Mouse (Mus musculus) layer of hippocampus, adult 2 months (tissue): ENCODE data around the gene Galnt2. TPM values are rescaled to one million over a fixed set of nuclear protein-coding genes. Genes with fewer than 3 reads are reported as not detected.

ENCODE experiments used
- DNase-seq, 2 experiments: peaks; one replicate each; pipeline ENCODE4 v3.0.0; 2022; ENCODE audit warnings: low spot score in 2 of 2
- H3K27ac ChIP-seq: fragments of 200-600 bp; 2 replicates; pipeline ENCODE4 v1.8.1; 2022
- H3K4me3 ChIP-seq: fragments of 200-600 bp; 2 replicates; pipeline ENCODE4 v1.8.1; 2022; ENCODE audit warnings: mild to moderate bottlenecking
- CTCF ChIP-seq: fragments of 200-600 bp; conservative IDR thresholded peaks from 2 replicates; pipeline ENCODE4 v1.8.1; 2022; ENCODE audit warnings: antibody characterized with exemption, mild to moderate bottlenecking, moderate library complexity
- total RNA-seq, 2 experiments: library from RNA; stranded (reverse); gene quantifications; 2 replicates each; pipeline ENCODE4 v1.2.3; 2021

Gene Galnt2
- total RNA-seq, 2 experiments from 2014 or later: 34.5 to 44.5 TPM

- Histone ChIP-seq H3K4me3 (no peak overlapping the region), H3K27ac (no peak overlapping the region)
- DNase-seq: no peak
- TF ChIP-seq CTCF: no peak
Observed at GRCm38 (mm10) chr8:124361773-124362427, 130.7 kb downstream of the Galnt2 start.

GRCm38 (mm10) chr8:124362589-124362988 lies 131.4 kb downstream of the Galnt2 start:
- no peak overlapping the region for H3K4me3 ChIP-seq
- no peak overlapping the region for H3K27ac ChIP-seq
- TF ChIP-seq CTCF: no peak
- no peak for DNase-seq

DNA sequence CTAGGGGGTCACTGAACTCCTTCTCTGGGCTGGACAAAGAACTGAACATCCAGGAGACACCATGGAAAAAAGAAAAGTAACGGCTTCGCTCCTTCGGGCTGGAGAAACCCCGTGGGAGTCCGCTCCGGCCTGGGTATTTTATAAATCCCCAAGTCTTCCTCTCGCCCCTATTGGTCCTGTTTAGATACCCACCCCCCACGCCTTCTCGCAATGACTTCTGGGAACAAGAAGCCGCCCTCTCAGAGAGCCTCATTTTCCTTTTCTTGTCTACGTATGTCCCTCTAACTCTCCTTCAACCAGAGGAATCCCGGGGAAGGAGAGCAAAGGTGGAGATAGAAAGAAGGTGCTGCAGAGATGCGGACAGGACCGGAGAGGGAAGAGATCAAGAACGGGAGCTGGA lies 132.1 kb downstream of the Galnt2 start:
- Histone ChIP-seq H3K27ac (no peak overlapping the region), H3K4me3 (no peak overlapping the region)
- DNase-seq: no peak
- TF ChIP-seq CTCF: no peak

DNA sequence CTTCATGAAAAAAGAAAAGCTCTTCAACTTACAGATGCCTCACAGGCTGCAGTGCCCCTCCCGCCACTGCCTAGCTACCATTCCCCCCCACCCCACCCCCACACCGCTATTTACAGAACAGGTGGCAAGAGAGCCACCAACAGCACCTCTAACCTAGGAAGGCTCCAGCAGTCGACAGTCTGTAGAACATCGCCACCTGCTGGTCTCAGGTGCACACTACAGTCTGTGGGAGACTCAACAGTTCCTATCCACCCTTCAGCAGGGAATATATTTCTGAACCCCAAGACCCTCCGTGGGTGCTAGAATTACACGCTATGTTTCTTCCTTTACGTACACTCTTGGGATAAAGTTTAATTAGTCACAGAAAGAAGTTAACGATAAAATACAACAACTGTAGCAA lies 137.0 kb downstream of the Galnt2 start:
- TF ChIP-seq CTCF: peak; percentile 85
- Histone ChIP-seq H3K27ac (0 out of 2 replicates have a peak overlapping the region, but pooled peaks have one; percentile 5), H3K4me3 (no peak overlapping the region)
- peak; percentile 58 to 73 for DNase-seq

DNA sequence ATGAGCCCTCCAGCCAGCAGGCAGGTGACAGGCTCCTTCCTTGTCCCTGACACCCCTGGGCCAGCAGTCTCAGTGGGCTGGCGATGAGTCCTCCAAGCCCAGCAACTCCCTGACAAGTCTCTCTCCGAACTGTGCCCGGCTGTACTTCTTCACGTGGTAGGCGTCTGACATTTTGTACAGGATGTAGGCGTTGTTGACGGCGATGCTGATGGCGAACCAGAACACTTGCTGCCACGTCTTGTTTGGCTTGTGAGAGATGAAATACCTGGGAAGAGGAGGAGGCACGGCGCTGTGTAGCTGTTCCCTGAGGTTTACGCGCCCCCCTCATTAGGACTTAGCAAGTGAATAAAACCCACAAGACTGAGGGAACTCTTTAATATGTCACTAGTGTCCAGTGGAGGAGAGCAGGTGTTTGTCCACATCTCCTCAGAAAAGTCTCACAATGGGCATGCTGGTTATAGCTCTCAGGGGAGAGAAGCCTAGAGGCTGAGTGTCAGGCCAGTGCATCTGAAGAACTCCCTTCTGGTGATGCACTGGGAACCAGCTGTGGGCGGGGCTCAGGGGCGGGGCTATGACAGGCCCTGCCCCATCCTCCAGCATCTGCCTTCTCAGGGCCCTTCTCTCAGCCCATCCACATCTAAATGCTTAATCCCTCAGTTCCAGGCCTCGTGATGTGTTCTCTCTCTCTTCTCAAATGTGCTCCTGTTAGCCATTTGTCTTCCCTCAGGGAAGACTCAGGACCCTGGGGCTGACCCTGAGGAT lies 139.4 kb downstream of the Galnt2 start:
- no peak for TF ChIP-seq CTCF
- H3K27ac ChIP-seq: peak overlapping the region; percentile 59; the same call in 1 of the 2 replicates

DNA sequence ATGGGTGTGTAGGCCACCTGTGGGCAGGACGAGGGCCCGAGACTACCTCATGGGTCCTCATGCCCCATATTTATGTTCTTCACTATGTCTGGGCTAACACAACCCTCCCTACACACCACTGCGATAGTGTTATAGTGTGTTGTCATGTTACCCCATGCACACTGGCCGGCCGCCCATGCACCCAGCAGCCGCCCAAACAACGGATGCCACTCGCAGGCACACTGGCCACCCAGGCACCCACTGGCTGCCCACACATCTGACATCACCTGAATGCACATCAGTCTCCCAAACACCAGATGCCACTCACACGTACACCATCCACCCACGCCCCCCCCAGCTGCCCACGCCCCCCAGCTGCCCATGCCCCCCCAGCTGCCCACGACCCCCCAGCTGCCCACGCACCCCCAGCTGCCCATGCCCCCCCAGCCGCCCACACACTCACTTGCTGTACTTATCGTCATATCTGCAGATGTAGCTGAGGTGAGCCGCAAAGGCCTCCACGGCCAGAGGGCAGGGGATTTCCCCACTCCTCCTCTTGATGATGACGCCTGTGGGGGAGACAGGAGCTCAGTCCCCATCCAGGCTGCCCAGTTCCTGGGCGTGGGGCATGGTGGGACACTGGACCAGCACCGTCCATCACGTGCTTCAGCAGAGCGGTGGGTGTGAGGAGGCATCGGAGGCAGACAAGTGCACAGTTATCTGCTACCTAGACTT lies 140.4 kb downstream of the Galnt2 start:
- H3K4me3 ChIP-seq: no peak overlapping the region
- H3K27ac ChIP-seq: peak overlapping the region; percentile 59
- TF ChIP-seq CTCF: no peak
- no peak for DNase-seq

More for the DNA sequence above, 139.4 kb downstream of the Galnt2 start:
- no peak for DNase-seq
- H3K4me3 ChIP-seq: no peak overlapping the region

GRCm38 (mm10) chr8:124373753-124374152 lies 142.6 kb downstream of the Galnt2 start:
- no peak overlapping the region for H3K4me3 ChIP-seq
- H3K27ac ChIP-seq: peak overlapping the region; percentile 78; the same call in 1 of the 2 replicates
- DNase-seq: no peak
- no peak for TF ChIP-seq CTCF

DNA sequence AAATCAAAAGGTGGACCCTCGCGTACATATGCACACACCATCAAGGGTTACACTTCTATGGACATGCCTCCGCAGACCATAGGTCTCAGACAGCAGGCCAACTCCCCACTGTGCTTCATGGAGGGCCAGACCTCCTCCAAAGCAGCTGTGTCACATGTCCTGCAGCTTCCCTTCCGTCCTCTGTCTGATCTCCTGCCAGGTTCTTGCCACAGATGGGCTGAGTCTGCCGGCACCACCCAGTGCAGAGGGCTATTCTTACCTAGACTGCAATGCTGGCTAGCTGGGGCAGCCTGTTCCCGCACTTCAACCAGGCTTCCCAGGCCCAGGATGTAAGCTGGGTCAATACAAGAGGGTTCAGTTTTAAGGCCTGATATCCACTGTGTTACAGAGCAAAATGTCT lies 144.0 kb downstream of the Galnt2 start:
- TF ChIP-seq CTCF: no peak
- no peak overlapping the region for H3K4me3 ChIP-seq
- DNase-seq: no peak
- H3K27ac ChIP-seq: peak overlapping the region; percentile 78

DNA sequence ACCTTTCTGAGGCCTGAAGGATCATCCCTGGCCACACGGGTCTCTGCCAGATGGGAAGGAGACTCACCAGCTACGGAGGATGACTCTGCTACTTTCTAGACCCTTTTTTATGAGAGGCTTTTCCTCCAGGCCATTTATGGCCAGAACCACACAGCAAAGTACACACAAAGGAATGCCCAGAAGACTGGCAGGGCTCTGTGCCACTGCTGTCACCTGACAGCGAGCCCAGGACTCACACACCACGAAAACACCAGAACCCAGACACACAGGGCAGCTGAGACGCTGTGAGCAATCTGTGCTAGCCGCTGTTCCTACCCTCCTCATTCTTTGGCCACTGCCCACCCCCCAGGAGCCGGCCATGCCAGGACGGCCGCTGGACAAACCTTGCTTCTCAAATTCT lies 144.5 kb downstream of the Galnt2 start:
- no peak for DNase-seq
- no peak for TF ChIP-seq CTCF
- Histone ChIP-seq H3K4me3 (no peak overlapping the region), H3K27ac (peak overlapping the region; percentile 78)

DNA sequence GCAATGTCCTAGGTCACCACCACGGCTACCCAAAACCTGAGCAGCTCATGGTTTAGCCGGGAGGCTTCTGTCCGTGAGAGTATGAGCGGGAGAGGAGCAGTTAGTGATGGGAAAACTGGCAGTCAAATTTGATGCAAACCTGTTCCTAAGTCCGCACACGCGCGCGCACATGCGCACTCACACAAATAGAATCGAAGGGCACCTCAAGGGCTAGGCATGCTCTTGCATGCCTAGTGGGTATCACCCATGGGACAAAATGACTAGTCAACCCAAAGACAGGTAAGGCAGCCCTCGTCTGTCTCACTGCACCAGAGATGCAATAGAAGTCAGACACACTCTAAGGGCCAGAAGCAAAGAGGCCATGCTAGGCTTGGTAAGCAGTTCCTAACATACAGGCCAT lies 145.2 kb downstream of the Galnt2 start:
- peak overlapping the region; percentile 78; the same call in 1 of the 2 replicates for H3K27ac ChIP-seq
- no peak for TF ChIP-seq CTCF

GRCm38 (mm10) chr8:124379289-124379688 lies 148.1 kb downstream of the Galnt2 start:
- Histone ChIP-seq H3K27ac (no peak overlapping the region), H3K4me3 (no peak overlapping the region)
- peak; percentile 40 for TF ChIP-seq CTCF
- DNase-seq: no peak

More for the DNA sequence above, 145.2 kb downstream of the Galnt2 start:
- no peak for DNase-seq
- no peak overlapping the region for H3K4me3 ChIP-seq

GRCm38 (mm10) chr8:124382235-124382634 lies 151.0 kb downstream of the Galnt2 start:
- no peak for DNase-seq
- Histone ChIP-seq H3K4me3 (no peak overlapping the region), H3K27ac (peak overlapping the region; percentile 56; the same call in 1 of the 2 replicates)
- no peak for TF ChIP-seq CTCF

DNA sequence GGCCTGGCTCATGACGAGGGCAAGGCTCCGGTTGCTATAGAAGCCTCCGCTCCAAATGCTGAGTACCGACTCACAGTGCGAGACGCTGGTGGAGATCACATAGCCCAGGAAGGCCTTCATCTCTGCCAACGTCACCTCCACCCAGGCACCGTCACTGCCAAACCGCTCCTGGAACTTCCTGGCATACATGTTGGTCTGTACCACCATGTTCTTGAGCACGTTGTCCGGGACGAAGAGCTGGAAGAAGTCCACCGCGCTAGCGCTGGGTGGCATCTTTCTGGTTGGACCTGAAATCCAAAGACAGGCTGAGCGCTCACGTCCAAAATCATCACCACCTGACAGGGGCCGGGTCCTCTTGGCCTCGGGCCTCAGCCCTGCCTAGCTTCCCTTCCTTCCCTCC lies 153.1 kb downstream of the Galnt2 start:
- no peak for TF ChIP-seq CTCF
- no peak overlapping the region for H3K4me3 ChIP-seq
- DNase-seq: no peak
- peak overlapping the region; percentile 53 for H3K27ac ChIP-seq
